Mouse (Mus musculus) CD8-positive naive resting alpha-beta T cell, adult 57 days (primary cell): ENCODE results near the gene Slc44a1. TPM values are rescaled to one million over a fixed set of nuclear protein-coding genes. Genes with fewer than 3 reads are reported as not detected.

ENCODE experiments used
- total RNA-seq: library from RNA; stranded (reverse); gene quantifications from one replicate; pipeline ENCODE4 v1.2.4, GENCODE M21; 2023

Slc44a1 gene
- total RNA-seq: 14.4 TPM

GRCm38 (mm10) chr4:53440010-53440815 lies at the start of gene Slc44a1:
TSS of gene Slc44a1 (plus strand) at chr4:53440413.

GRCm38 (mm10) chr4:53631316-53632010 lies 191.2 kb downstream of the Slc44a1 start, which contains the start of gene Fsd1l:
TSS of gene Fsd1l (plus strand) at chr4:53631471.

Other genes starting within 250 kb of the Slc44a1 start
- gene Fsd1l, start 191.1 kb downstream of the Slc44a1 start, total RNA-seq: 0.06 TPM